Mouse (Mus musculus) lung, postnatal 0 days (tissue): ENCODE measurements around the gene Alox12.

Experiments
- CTCF ChIP-seq: IDR thresholded peaks from 2 replicates; pipeline ENCODE4 v1.5.1; 2016; ENCODE audit warnings: antibody characterized with exemption, mild to moderate bottlenecking
- EP300 ChIP-seq: IDR thresholded peaks from 2 replicates; pipeline ENCODE4 v1.6.1; 2016; ENCODE audit warnings: antibody characterized with exemption, mild to moderate bottlenecking, control low read depth

GRCm38 (mm10) chr11:70238591-70239440 is 16.3 kb downstream of the Alox12 start:
- TF ChIP-seq CTCF (no peak), EP300 (no peak)
